Mouse (Mus musculus) hindbrain, embryonic 12.5 days (tissue): ENCODE measurements at regions not wholly inside any gene's neighbourhood (a gene's known extent, or its start where the extent isn't known, plus 50 kb on each side); places are given as distances from the start of the nearest gene placed in this dataset.

Experiments
- ATAC-seq: fragments of 200-750 bp; cut with Nextera tagmentation; 2 replicates; pipeline ENCODE4 v1.8.0; 2017; ENCODE audit warnings: moderate TSS enrichment; ENCODE audit not compliant: low FRiP score
- H3K27ac ChIP-seq: fragments of 300-500 bp; sonication (generic); 2 replicates; pipeline ENCODE4 v1.5.1; 2016; ENCODE audit warnings: mild to moderate bottlenecking
- H3K27me3 ChIP-seq: fragments of 300-500 bp; sonication (generic); 2 replicates; pipeline ENCODE4 v1.6.1; 2016; ENCODE audit warnings: mild to moderate bottlenecking
- H3K36me3 ChIP-seq: fragments of 300-500 bp; sonication (generic); 2 replicates; pipeline ENCODE4 v1.6.1; 2016; ENCODE audit warnings: mild to moderate bottlenecking
- H3K4me1 ChIP-seq: fragments of 300-500 bp; sonication (generic); 2 replicates; pipeline ENCODE4 v1.6.1; 2016
- H3K4me2 ChIP-seq: fragments of 300-500 bp; sonication (generic); replicated peaks from 2 replicates; pipeline ENCODE4 v1.6.1; 2016; ENCODE audit warnings: mild to moderate bottlenecking
- H3K4me3 ChIP-seq: fragments of 300-500 bp; sonication (generic); 2 replicates; pipeline ENCODE4 v1.5.1; 2016; ENCODE audit warnings: mild to moderate bottlenecking
- H3K9ac ChIP-seq: fragments of 300-500 bp; sonication (generic); 2 replicates; pipeline ENCODE4 v1.6.1; 2016; ENCODE audit warnings: mild to moderate bottlenecking, moderate library complexity
- H3K9me3 ChIP-seq: fragments of 300-500 bp; sonication (generic); replicated peaks from 2 replicates; pipeline ENCODE4 v1.6.1; 2016; ENCODE audit warnings: mild to moderate bottlenecking
- WGBS: fragments of 180-500 bp; shearing (Covaris S2); methylation state at CpG from one replicate; pipeline ENCODE4 v1.1.7; 2016; 5-methylcytosine and 5-hydroxymethylcytosine counted together

GRCm38 (mm10) chr10:126183961-126184360, 218.0 kb downstream of the Lrig3 start:
- peaks cover 3% of the 10 kb centered on the region; the same call in 1 of the 2 replicates for H3K9me3 ChIP-seq
- ATAC-seq: no peak
- H3K36me3 ChIP-seq: no peaks in the 10 kb centered on the region
- no peaks in the 10 kb centered on the region for H3K27me3 ChIP-seq
- H3K9ac ChIP-seq: no peak overlapping the region
- WGBS: 74% methylated on average over 2 of the region's 2 CpGs
- H3K27ac ChIP-seq: no peak overlapping the region
- no peak overlapping the region for H3K4me3 ChIP-seq
- H3K4me1 ChIP-seq: no peaks in the 10 kb centered on the region
- no peak overlapping the region for H3K4me2 ChIP-seq

- ATAC-seq: no peak
Observed at GRCm38 (mm10) chr10:126185410-126185809, 219.4 kb downstream of the Lrig3 start.

GRCm38 (mm10) chr10:126186086-126186485, 220.1 kb downstream of the Lrig3 start:
- Histone ChIP-seq H3K4me3 (no peak overlapping the region), H3K27ac (no peak overlapping the region), H3K9ac (no peak overlapping the region), H3K4me2 (no peak overlapping the region), H3K4me1 (no peaks in the 10 kb centered on the region), H3K27me3 (no peaks in the 10 kb centered on the region), H3K36me3 (no peaks in the 10 kb centered on the region), H3K9me3 (peaks cover 3% of the 10 kb centered on the region; the same call in 1 of the 2 replicates)
- WGBS: 87% methylated on average over 10 of the region's 10 CpGs
- ATAC-seq: no peak

More at GRCm38 (mm10) chr10:126185410-126185809, 219.4 kb downstream of the Lrig3 start:
- Histone ChIP-seq H3K9me3 (peaks cover 3% of the 10 kb centered on the region; the same call in 1 of the 2 replicates), H3K9ac (no peak overlapping the region), H3K4me3 (no peak overlapping the region), H3K27me3 (no peaks in the 10 kb centered on the region), H3K27ac (no peak overlapping the region), H3K4me1 (no peaks in the 10 kb centered on the region), H3K4me2 (no peak overlapping the region), H3K36me3 (no peaks in the 10 kb centered on the region)
- 83% methylated on average over 5 of the region's 5 CpGs for WGBS

- H3K4me2 ChIP-seq: no peak overlapping the region
- H3K36me3 ChIP-seq: no peaks in the 10 kb centered on the region
- no peaks in the 10 kb centered on the region for H3K27me3 ChIP-seq
- ATAC-seq: no peak; the same call in 1 of the 2 replicates
- 77% methylated on average over 10 of the region's 10 CpGs for WGBS
- H3K9me3 ChIP-seq: peaks cover 3% of the 10 kb centered on the region; the same call in 1 of the 2 replicates
- H3K27ac ChIP-seq: no peak overlapping the region
- no peak overlapping the region for H3K9ac ChIP-seq
- H3K4me3 ChIP-seq: no peak overlapping the region
- no peaks in the 10 kb centered on the region for H3K4me1 ChIP-seq
Observed at GRCm38 (mm10) chr10:126189001-126189400, 223.0 kb downstream of the Lrig3 start.
